Mouse (Mus musculus): ENCODE results near the gene Heatr6.

Heatr6 gene

DNA sequence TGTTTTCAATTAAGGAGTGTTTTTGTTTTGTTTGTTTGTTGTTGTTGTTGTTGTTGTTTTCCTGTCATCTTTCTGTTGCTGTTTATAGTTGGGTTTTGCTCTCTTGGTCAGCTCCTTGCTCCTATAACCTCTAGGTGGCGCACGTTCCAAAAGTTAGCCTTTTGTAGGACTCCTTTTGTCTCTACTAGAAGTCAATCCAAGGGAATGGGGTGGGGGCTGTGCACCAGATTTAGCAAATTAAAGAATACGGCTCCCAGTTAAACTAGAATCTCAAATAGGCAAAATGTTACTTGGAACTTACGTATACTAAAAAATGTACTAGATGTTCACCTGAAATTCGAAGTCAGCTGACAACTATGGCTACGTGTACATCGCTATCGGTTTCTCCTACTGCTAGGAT, 48.7 kb downstream of the Heatr6 start:
- no peak for DNase-seq (ENCODE audit: low spot score)

DNA sequence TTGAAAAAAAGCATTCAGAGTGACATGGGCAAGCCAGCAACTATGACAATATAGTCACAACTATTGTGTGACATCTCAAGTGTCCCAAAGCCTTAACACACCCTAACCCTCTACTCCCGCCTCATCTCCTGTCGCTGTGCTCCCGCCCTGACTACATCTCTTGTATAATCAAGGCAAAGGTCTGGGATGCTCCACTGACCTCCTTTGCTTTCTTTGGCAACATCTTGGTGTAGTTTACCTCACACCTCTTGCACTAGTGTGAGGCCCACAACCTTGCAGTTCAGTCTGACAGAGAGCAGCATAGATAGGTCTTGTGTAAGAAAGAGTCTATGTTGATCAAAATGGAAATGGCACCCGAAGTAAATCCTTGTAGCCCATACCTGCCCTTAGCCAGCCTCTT, 49.1 kb downstream of the Heatr6 start:
- no peak for DNase-seq (ENCODE audit: low spot score)

DNA sequence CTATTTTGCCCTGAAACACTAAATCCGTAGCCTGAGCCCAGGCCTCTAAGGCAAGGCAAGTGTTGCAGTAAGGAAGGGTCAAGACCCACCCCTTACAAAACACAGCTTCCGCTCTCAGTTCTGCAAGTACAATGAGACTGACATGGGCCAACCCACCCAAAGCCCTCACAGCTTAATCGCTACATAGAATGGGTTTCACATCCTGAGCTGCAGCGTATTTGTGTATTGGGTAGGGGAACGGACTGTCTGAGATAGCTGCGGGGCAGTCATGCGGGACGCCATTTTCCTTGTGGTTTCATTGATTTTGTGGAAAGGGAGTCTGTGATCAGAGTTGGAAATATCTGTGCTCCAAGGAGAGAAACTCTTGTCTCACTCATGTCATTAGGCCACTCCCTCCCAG, 56.9 kb downstream of the Heatr6 start:
- DNase-seq (ENCODE audit: low spot score): no peak

DNA sequence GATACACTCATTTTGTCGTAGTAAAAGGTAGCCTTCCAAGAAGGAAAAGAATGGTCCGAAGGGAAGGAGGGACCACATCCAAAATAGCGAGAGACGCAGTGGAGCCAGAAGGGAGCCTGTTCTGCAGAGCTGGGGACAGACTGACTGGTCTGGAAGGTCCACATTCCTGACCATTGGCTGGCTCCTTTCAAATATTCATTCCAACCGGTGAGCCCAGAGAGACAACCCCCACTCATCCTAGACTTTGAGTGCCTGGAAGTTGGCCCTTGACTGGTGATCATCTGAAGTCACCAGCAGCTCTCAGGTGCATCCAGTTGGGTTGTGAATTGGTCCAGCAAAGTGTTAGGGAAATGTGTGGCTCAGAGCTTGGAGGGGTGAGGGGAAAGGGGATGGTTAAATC, 61.7 kb downstream of the Heatr6 start:
- DNase-seq (ENCODE audit: low spot score): no peak

DNA sequence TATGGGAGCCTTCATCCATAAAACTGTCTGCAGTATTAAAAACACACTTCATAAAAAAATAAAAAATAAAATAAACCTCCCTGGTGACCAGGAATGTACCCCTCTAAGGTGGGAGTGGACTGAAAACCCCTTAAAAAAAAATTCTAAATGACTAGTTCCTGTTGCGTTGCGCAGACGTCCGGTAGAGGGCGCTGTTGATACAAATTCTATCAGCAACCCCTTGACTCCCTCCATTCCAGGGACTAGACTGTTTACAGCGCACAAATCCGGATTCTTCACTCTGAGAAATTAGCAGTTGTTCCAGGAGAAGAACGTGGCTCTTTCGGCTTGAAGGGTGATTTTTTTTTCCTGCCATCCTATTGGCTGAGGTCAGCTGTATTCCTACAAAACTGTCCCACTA, 62.1 kb downstream of the Heatr6 start:
- peak; percentile 4 for DNase-seq (ENCODE audit: low spot score)

DNA sequence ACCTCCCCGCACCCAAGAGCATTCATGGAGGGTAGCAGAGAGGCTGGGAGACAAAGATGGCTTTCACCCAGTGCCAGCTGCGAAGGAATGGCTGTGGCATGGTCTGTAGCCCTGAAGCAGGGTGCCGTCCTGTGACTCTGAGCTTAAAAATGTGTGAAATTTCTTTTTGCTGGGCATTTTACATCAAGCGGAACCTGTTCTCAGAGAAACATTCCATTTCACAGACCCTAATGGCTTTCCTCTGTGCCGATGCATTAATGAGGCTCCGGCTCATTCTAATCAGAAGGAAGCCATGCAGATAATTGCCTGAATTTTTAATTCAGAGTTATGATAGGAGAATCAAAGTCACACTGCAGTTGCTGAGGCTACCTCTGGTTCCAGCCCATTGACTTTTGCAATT, 63.6 kb downstream of the Heatr6 start:
- DNase-seq (ENCODE audit: low spot score): no peak

DNA sequence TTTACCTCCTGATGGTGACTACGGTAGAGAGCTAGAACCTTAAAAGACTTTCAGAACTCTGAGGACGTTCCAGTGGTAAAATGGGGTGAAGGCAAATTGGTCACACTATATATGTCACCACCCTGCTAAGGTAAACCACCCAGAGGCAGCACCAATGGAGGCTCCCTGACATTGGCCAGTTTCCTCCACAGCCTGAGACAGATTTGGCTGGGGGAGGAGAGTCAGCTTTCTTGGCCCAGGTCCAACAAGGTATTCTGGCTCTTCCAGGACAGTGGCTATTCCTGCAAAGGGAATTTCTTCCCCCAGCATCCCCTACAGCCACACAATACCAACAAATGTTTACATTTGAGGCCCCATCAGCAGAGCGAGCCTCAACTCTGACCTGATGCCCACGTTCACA, 64.5 kb downstream of the Heatr6 start:
- no peak for DNase-seq (ENCODE audit: low spot score)

DNA sequence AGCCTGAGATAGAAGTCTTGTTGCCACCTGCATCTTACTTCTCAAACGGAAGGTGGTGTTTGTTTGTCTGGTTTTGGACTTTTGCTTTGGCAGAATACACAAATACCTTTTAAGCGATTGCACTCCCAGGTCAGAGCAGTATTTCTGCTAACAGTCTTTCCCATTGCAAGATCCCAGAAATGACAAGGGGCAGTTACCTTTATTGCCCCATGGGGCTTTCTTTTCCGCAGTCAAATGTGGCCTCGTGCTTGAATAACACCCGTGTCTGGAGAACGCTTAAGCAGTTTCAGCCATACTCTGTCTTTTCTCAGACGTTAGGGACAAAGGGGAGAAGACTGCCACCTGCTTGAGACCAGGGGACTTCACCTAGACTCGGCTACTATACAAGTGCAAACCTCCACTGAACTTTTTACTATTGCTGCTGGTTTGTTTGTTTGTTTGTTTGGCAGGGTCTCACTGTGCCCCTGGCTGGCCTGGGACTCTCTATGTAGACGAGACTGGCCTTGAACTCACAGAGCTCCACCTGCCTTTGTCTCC, 65.2 kb downstream of the Heatr6 start:
- DNase-seq (ENCODE audit: low spot score): no peak

DNA sequence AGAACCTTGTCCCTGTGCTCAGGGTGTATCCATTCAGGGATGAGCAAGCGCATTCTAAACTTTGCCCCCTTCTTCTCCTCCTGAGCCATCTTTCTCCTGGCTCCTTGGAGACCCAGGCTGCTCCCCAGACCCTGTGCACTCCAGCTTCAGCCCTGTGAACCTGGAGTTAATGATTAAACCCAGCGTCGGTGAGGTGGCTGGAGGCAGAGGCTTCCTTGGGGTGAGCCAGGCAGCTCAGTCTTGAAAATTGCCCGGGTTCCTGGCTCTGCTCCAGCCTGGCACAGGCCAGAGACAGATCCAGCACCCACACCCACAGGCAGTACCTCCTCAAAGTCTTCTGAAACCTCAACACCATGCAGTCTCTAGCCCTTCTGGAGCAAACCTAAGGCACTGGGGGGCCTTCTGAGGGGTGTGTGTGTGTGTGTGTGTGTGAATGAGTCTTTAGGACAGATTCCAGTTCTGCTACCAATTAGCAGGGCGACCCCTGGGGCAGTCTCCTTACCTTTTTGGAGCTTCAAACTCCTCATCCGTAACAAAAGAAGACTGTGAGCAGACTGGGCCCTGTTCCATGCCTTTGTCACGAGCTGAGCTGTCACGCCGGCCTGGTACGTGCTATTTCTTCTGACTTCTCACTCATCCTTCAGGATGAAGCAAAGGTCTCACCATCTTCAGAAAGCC, 66.4 kb downstream of the Heatr6 start:
- DNase-seq (ENCODE audit: low spot score): no peak

DNA sequence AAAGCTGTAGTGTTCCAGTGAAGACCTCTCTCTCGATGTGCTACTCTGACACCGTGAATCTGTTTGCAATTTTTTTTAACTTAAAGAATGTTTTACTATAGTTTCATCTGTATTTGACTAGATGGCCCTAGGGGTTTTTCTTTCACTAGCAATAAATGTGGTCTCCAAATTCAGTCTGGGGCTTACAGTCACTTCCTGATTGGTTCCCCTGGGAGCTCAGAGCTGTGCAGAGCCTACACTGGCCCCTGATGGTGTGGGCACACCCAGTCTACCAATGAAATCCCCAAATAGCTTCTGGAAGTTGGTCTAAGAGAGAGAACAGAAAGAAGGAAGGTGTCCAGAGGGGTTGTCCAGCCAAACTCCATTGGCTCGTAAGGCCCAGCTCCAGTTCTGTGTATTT, 72.6 kb downstream of the Heatr6 start:
- no peak for DNase-seq (ENCODE audit: low spot score)

DNA sequence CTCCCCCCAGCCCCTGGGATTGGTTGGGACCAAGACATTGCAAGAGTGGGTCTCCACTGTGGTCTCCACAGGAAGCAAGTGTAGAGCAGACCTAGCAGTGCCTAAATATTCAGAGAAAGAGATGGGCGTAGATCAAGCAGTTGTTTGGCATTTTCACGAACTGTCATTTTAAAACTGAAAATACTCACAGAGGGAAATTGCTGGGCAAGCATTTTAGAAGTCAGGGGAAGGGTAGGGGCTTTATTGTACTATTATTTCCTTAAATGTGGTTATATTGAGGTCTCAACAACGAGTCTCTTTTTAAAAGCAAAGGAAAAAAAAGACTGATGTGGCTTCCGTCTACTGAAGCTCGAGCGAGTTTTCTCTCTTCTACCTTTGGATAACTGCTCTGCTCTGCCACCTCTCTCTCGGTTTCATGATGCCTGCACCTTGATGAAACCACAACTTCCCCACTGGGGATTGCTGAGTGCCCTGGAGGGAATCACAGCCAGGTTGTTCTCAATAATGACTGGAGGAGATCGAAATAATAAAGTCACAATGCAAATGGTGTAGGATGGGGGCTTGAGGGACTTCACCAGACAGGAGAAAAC, 75.2 kb downstream of the Heatr6 start:
- DNase-seq (ENCODE audit: low spot score): no peak

DNA sequence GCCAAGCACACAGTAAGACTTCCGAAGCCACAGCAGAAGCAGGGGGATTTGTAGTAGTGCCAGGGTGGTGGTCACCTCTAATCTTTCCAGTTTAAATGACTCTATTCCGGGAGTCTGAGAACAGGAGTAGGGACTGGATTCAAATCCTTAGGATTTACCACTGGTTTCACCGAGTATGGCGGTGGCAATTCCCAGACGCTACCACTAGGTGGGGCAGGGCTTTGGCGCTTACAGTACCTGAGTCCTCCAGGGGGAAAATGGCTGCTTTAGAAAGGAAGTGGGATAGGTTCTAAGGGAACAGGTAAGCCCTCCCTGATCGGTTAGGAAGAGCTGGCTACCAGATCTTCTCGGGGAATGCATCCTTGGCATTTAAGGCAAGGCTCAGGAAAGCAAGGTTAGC, 78.9 kb downstream of the Heatr6 start:
- DNase-seq (ENCODE audit: low spot score): no peak
